Mouse (Mus musculus) skeletal muscle tissue, adult 2 months (tissue): ENCODE measurements at regions not wholly inside any gene's neighbourhood (a gene's known extent, or its start where the extent isn't known, plus 50 kb on each side); places are given as distances from the start of the nearest gene placed in this dataset.

Experiments
- DNase-seq: peaks from one replicate; pipeline ENCODE4 v3.0.0-alpha.2; 2012; ENCODE audit warnings: low read depth, low spot score

- DNase-seq = no peak
These were observed 73.5 kb downstream of the Tmem114 start for GRCm38 (mm10) chr16:8351424-8351823.

- no peak for DNase-seq
These were observed 75.8 kb downstream of the Tmem114 start for GRCm38 (mm10) chr16:8349148-8349547.

GRCm38 (mm10) chr16:8348645-8349044, 76.3 kb downstream of the Tmem114 start:
- no peak for DNase-seq

GRCm38 (mm10) chr16:8345216-8345615, 79.7 kb downstream of the Tmem114 start:
- DNase-seq = no peak

- peak; percentile 1 for DNase-seq
These were observed 91.7 kb downstream of the Tmem114 start for GRCm38 (mm10) chr16:8333081-8333710.

GRCm38 (mm10) chr16:8311996-8312395, 112.9 kb downstream of the Tmem114 start:
- no peak for DNase-seq

- DNase-seq = no peak
These were observed 118.5 kb downstream of the Tmem114 start for GRCm38 (mm10) chr16:8306389-8306788.
